20 mouse cellular contexts compared by ENCODE assay signal in the genomic region with DNA sequence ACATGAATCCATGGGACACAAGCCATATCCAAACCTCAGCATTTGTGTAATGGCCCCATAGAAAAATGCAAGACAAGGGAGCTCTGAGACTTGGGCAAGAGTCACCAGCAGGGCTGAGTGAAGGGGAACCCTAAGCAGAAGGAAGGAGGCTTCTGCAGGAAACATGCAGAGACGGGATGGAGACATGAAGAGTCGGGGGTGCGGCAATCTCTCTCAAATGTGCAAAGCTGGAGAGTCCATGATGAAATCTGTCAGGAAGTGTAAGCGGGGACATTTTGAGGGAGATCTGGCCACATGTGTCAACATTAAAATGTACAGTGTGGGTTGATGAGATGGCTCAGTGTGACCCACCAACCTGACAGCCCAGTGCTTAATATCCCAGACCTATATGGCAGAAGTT.
"Had no signal": no experiment of that assay in that cellular context is flagged by ENCODE, and none has a peak within 500 bp of the region (broad histone marks: within the 10 kb centered on the region; RNA-seq: fewer than 3 reads in every experiment).

No protein-coding gene starts in this region.

- DNase-seq: heart, postnatal 10 days; heart, postnatal 14 days; heart, postnatal 36 days; heart, postnatal 4 days; kidney, adult 11 months; kidney, adult 18-20 months; kidney, adult 8-10 months; kidney, postnatal 10 days; kidney, postnatal 14 days; kidney, postnatal 25 days; kidney, postnatal 36 days; kidney, postnatal 4 days; layer of hippocampus, adult 9-11 months; layer of hippocampus, postnatal 36 days had no signal

- ATAC-seq: hindbrain, embryonic 16.5 days; hindbrain, postnatal 0 days; inflammation-experienced regulatory T-cells, adult 6 months; intestine, embryonic 15.5 days; intestine, embryonic 16.5 days; intestine, postnatal 0 days had no signal
